Mouse (Mus musculus) forebrain, embryonic 12.5 days (tissue): ENCODE measurements at regions not wholly inside any gene's neighbourhood (a gene's known extent, or its start where the extent isn't known, plus 50 kb on each side); places are given as distances from the start of the nearest gene placed in this dataset.

Source experiments
- ATAC-seq: fragments of 200-750 bp; cut with Nextera tagmentation; 2 replicates; pipeline ENCODE4 v1.8.0; 2017; ENCODE audit warnings: moderate TSS enrichment; ENCODE audit not compliant: low FRiP score
- H3K27ac ChIP-seq: fragments of 300-500 bp; sonication (generic); 2 replicates; pipeline ENCODE4 v1.5.1; 2016; ENCODE audit warnings: mild to moderate bottlenecking
- H3K27me3 ChIP-seq: fragments of 300-500 bp; sonication (generic); 2 replicates; pipeline ENCODE4 v1.6.1; 2016; ENCODE audit warnings: mild to moderate bottlenecking
- H3K36me3 ChIP-seq: fragments of 300-500 bp; sonication (generic); replicated peaks from 2 replicates; pipeline ENCODE4 v1.6.1; 2016; ENCODE audit warnings: mild to moderate bottlenecking
- H3K4me1 ChIP-seq: fragments of 300-500 bp; sonication (generic); 2 replicates; pipeline ENCODE4 v1.6.1; 2016
- H3K4me2 ChIP-seq: fragments of 300-500 bp; sonication (generic); 2 replicates; pipeline ENCODE4 v1.6.1; 2016; ENCODE audit warnings: mild to moderate bottlenecking, moderate library complexity
- H3K4me3 ChIP-seq: fragments of 300-500 bp; sonication (generic); replicated peaks from 2 replicates; pipeline ENCODE4 v1.5.1; 2016; ENCODE audit warnings: mild to moderate bottlenecking
- H3K9ac ChIP-seq: fragments of 300-500 bp; sonication (generic); 2 replicates; pipeline ENCODE4 v1.6.1; 2016; ENCODE audit warnings: mild to moderate bottlenecking
- H3K9me3 ChIP-seq: fragments of 300-500 bp; sonication (generic); 2 replicates; pipeline ENCODE4 v1.6.1; 2016
- WGBS: fragments of 180-500 bp; shearing (Covaris S2); methylation state at CpG from one replicate; pipeline ENCODE4 v1.1.7; 2016; 5-methylcytosine and 5-hydroxymethylcytosine counted together

- WGBS: 61% methylated on average over 4 of the region's 4 CpGs
- Histone ChIP-seq H3K4me1 (peaks cover 6% of the 10 kb centered on the region; the same call in 1 of the 2 replicates), H3K9me3 (no peaks in the 10 kb centered on the region), H3K27me3 (no peaks in the 10 kb centered on the region), H3K9ac (no peak overlapping the region), H3K36me3 (no peaks in the 10 kb centered on the region), H3K27ac (no peak overlapping the region), H3K4me3 (no peak overlapping the region), H3K4me2 (no peak overlapping the region)
- no peak for ATAC-seq
These were observed 93.3 kb upstream of the Cd180 start for GRCm38 (mm10) chr13:102600026-102600425.

- H3K4me1 ChIP-seq: peaks cover 6% of the 10 kb centered on the region; the same call in 1 of the 2 replicates
- H3K27me3 ChIP-seq: no peaks in the 10 kb centered on the region
- WGBS: 94% methylated on average over 2 of the region's 2 CpGs
- no peaks in the 10 kb centered on the region for H3K36me3 ChIP-seq
- H3K4me3 ChIP-seq: no peak overlapping the region
- H3K4me2 ChIP-seq: no peak overlapping the region
- no peak for ATAC-seq
- no peak overlapping the region for H3K27ac ChIP-seq
- no peak overlapping the region for H3K9ac ChIP-seq
- H3K9me3 ChIP-seq: no peaks in the 10 kb centered on the region
These were observed 68.9 kb upstream of the Cd180 start for GRCm38 (mm10) chr13:102624461-102624860.

DNA sequence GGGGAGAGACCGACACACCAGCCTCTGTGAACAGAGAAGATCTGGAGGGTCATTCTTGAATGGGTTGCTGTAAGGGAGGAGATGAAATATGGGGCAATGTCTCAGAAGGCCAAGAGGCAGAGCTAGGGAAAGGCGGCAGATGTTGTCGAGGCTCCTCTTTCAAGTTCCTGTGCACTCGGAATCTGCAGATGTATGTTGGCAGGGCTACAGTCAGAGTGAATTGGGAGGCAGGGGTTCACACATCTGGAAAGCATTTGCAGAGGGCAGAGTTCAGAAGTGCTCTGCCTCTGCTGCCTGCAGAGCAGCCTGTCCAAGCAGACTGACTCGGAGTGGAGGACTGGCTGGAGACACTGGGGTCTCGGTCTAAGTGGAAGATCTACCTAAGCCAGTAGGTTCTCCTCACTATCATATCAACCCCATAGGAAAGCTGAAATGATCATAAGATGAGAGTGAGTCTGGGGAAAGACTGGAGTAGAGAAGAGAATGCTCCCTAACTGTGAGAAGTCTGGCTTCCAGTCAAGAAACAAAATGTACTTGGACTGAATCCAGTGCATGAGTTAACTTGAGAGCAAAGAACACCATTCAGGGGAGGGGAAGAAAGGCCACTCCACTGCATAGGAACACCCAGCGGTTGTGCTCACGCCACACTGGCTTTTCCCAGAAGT, 68.1 kb upstream of the Cd180 start:
- no peaks in the 10 kb centered on the region for H3K9me3 ChIP-seq
- H3K9ac ChIP-seq: no peak overlapping the region
- no peak overlapping the region for H3K4me3 ChIP-seq
- peaks cover 12% of the 10 kb centered on the region; the same call in 1 of the 2 replicates for H3K4me1 ChIP-seq
- no peak overlapping the region for H3K27ac ChIP-seq
- H3K27me3 ChIP-seq: no peaks in the 10 kb centered on the region
- H3K36me3 ChIP-seq: no peaks in the 10 kb centered on the region
- 82% methylated on average over 8 of the region's 8 CpGs for WGBS
- no peak for ATAC-seq
- no peak overlapping the region for H3K4me2 ChIP-seq

DNA sequence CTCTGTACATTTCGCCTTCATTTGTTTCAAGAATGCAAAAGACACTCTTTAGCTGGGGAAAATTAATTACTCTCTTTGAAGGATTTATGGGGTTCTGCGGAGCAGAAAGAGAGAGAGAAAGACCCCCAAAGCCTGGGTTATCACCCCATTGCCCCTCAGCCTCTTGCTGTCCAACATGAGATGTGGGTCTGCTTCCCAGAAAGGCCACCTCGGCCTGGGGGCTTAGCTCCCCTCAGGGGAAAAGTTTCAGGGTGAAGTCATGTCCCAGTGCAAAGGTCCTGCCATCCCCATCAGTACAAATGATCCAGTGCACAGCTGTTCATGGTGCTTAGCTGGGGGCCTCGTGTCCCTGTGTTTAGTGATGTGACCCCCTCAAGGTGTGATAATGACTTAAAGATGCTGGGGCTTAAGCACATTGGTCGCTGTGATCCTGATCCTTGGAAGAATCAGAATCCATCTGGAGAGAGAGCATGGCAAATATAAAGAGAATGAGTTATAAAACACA, 67.5 kb upstream of the Cd180 start:
- ATAC-seq: no peak
- Histone ChIP-seq H3K9ac (no peak overlapping the region), H3K36me3 (no peaks in the 10 kb centered on the region), H3K27me3 (no peaks in the 10 kb centered on the region), H3K27ac (0 out of 2 replicates have a peak overlapping the region, but pooled peaks have one; percentile 19), H3K4me2 (no peak overlapping the region), H3K4me1 (peaks cover 12% of the 10 kb centered on the region; the same call in 1 of the 2 replicates), H3K4me3 (no peak overlapping the region), H3K9me3 (no peaks in the 10 kb centered on the region)
- 67% methylated on average over 5 of the region's 5 CpGs for WGBS

GRCm38 (mm10) chr13:102627786-102628185, 65.6 kb upstream of the Cd180 start:
- H3K9me3 ChIP-seq: no peaks in the 10 kb centered on the region
- no peak overlapping the region for H3K4me2 ChIP-seq
- no peak overlapping the region for H3K4me3 ChIP-seq
- 90% methylated on average over 4 of the region's 4 CpGs for WGBS
- H3K27me3 ChIP-seq: no peaks in the 10 kb centered on the region
- no peak for ATAC-seq
- no peak overlapping the region for H3K9ac ChIP-seq
- H3K27ac ChIP-seq: no peak overlapping the region
- H3K36me3 ChIP-seq: no peaks in the 10 kb centered on the region
- H3K4me1 ChIP-seq: peaks cover 12% of the 10 kb centered on the region; the same call in 1 of the 2 replicates

- no peak for ATAC-seq
- H3K9me3 ChIP-seq: no peaks in the 10 kb centered on the region
- 19% methylated on average over 7 of the region's 7 CpGs for WGBS
- no peak overlapping the region for H3K9ac ChIP-seq
- H3K4me2 ChIP-seq: no peak overlapping the region
- H3K36me3 ChIP-seq: no peaks in the 10 kb centered on the region
- H3K4me1 ChIP-seq: peaks cover 12% of the 10 kb centered on the region; the same call in 1 of the 2 replicates
- no peak overlapping the region for H3K27ac ChIP-seq
- H3K4me3 ChIP-seq: no peak overlapping the region
- no peaks in the 10 kb centered on the region for H3K27me3 ChIP-seq
These were observed 64.2 kb upstream of the Cd180 start for GRCm38 (mm10) chr13:102629176-102629575.

DNA sequence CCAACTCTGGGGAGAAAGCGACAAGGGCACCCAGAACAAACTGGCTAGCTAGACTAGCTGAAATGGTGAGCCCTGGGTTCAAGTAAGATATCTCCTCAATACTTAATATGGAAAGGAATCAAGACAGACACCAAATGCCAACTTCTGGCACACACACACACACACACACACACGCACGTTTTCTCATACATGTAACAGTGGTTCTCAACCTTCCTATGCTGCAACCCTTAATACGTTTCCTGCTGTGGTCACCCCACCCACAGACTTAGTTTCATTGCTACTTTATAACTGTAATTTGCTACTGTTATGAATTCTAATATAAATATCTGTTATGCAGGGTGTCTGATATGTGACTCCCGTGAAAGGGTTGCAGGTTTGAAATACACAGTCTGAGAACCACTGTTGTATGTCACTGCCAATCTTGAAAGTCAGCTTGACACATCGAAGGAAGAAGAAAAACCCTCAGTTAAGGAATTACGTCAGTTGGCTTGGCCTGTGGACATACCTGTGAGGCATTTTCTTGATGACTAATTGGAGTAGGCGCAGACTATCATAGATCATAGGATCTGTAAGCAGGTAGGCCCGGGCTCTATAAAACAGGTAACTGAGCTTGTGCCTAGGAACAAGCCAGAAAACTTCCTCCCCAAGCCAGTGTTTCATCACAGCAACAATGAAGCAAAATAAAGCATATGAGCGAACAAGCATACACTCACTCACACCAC, 59.0 kb upstream of the Cd180 start:
- WGBS: 94% methylated on average over 10 of the region's 10 CpGs
- H3K27me3 ChIP-seq: no peaks in the 10 kb centered on the region
- no peak for ATAC-seq
- H3K4me2 ChIP-seq: no peak overlapping the region
- H3K9ac ChIP-seq: no peak overlapping the region
- H3K9me3 ChIP-seq: no peaks in the 10 kb centered on the region
- no peak overlapping the region for H3K4me3 ChIP-seq
- no peaks in the 10 kb centered on the region for H3K36me3 ChIP-seq
- H3K27ac ChIP-seq: no peak overlapping the region
- H3K4me1 ChIP-seq: peaks cover 20% of the 10 kb centered on the region; the same call in 1 of the 2 replicates

- ATAC-seq: no peak
- no peaks in the 10 kb centered on the region for H3K27me3 ChIP-seq
- 65% methylated on average over 8 of the region's 8 CpGs for WGBS
- no peak overlapping the region for H3K27ac ChIP-seq
- H3K9me3 ChIP-seq: no peaks in the 10 kb centered on the region
- no peak overlapping the region for H3K9ac ChIP-seq
- no peak overlapping the region for H3K4me3 ChIP-seq
- no peaks in the 10 kb centered on the region for H3K36me3 ChIP-seq
- H3K4me1 ChIP-seq: peaks cover 13% of the 10 kb centered on the region; the same call in 1 of the 2 replicates
- no peak overlapping the region for H3K4me2 ChIP-seq
These were observed 57.3 kb upstream of the Cd180 start for GRCm38 (mm10) chr13:102636032-102636431.

- Histone ChIP-seq H3K27me3 (0 out of 2 replicates have a peak, but pooled peaks cover 3% of the 10 kb centered on the region), H3K4me2 (no peak overlapping the region)
- no peak; the same call in 1 of the 2 replicates for ATAC-seq
These were observed 56.3 kb upstream of the Cd180 start for GRCm38 (mm10) chr13:102637059-102637458.

GRCm38 (mm10) chr13:102639651-102640050, 53.7 kb upstream of the Cd180 start:
- no peak overlapping the region for H3K4me2 ChIP-seq

More at GRCm38 (mm10) chr13:102637059-102637458, 56.3 kb upstream of the Cd180 start:
- no peaks in the 10 kb centered on the region for H3K36me3 ChIP-seq
- 6% methylated on average over 5 of the region's 5 CpGs for WGBS
- H3K9me3 ChIP-seq: no peaks in the 10 kb centered on the region
- no peak overlapping the region for H3K27ac ChIP-seq
- H3K9ac ChIP-seq: no peak overlapping the region
- H3K4me1 ChIP-seq: peaks cover 13% of the 10 kb centered on the region; the same call in 1 of the 2 replicates
- H3K4me3 ChIP-seq: no peak overlapping the region

GRCm38 (mm10) chr13:102640171-102640570, 53.2 kb upstream of the Cd180 start:
- no peaks in the 10 kb centered on the region for H3K9me3 ChIP-seq
- peaks cover 13% of the 10 kb centered on the region for H3K4me1 ChIP-seq
- 68% methylated on average over 3 of the region's 3 CpGs for WGBS
- H3K27ac ChIP-seq: no peak overlapping the region
- H3K9ac ChIP-seq: no peak overlapping the region
- H3K36me3 ChIP-seq: no peaks in the 10 kb centered on the region
- no peak overlapping the region for H3K4me2 ChIP-seq
- 0 out of 2 replicates have a peak, but pooled peaks cover 3% of the 10 kb centered on the region for H3K27me3 ChIP-seq
- ATAC-seq: no peak
- no peak overlapping the region for H3K4me3 ChIP-seq

More at GRCm38 (mm10) chr13:102639651-102640050, 53.7 kb upstream of the Cd180 start:
- H3K9me3 ChIP-seq: no peaks in the 10 kb centered on the region
- 0 out of 2 replicates have a peak, but pooled peaks cover 3% of the 10 kb centered on the region for H3K27me3 ChIP-seq
- WGBS: 94% methylated on average over 9 of the region's 9 CpGs
- no peaks in the 10 kb centered on the region for H3K36me3 ChIP-seq
- ATAC-seq: no peak
- peaks cover 13% of the 10 kb centered on the region; the same call in 1 of the 2 replicates for H3K4me1 ChIP-seq
- H3K27ac ChIP-seq: no peak overlapping the region
- H3K9ac ChIP-seq: no peak overlapping the region
- H3K4me3 ChIP-seq: no peak overlapping the region
